Mouse (Mus musculus): ENCODE measurements around the gene Galnt18. TPM values are rescaled to one million over a fixed set of nuclear protein-coding genes. Genes with fewer than 3 reads are reported as not detected.

Gene Galnt18
- polyA plus RNA-seq, 1 experiment from 2014 or later: 13.6 TPM

- Histone ChIP-seq H3K9me3 (ENCODE audit: control insufficient read depth, low read length) (no peaks in the 10 kb centered on the region), H3K27me3 (ENCODE audit: control insufficient read depth, insufficient read depth, low read length) (no peaks in the 10 kb centered on the region), H3K4me3 (ENCODE audit: control insufficient read depth in 1 of 2, insufficient read depth in 1 of 2, low read depth in 1 of 2, low read length in 2 of 2) (no peak overlapping the region), H3K4me2 (ENCODE audit: low read length) (no peak overlapping the region), H3K27ac (replicated peaks in 1 of 2; ENCODE audit: control insufficient read depth in 1 of 2, insufficient read depth in 1 of 2, low read depth in 2 of 2, low read length in 2 of 2) (no peak overlapping the region), H3K4me1 (ENCODE audit: control insufficient read depth in 2 of 2, insufficient read depth in 2 of 2, low read length in 2 of 2) (no peaks in the 10 kb centered on the region), H3K9ac (ENCODE audit: low read length) (no peak overlapping the region), H3K36me3 (ENCODE audit: control insufficient read depth, insufficient read depth, low read length) (no peaks in the 10 kb centered on the region)
- WGBS: 83% methylated on average over 2 of the region's 2 CpGs
- no peak for ATAC-seq (ENCODE audit: insufficient number of reproducible peaks, insufficient read depth, low FRiP score, low read depth)
Observed at GRCm38 (mm10) chr7:111607476-111607875, 172.3 kb downstream of the Galnt18 start.

GRCm38 (mm10) chr7:111606091-111606490, 173.7 kb downstream of the Galnt18 start:
- Histone ChIP-seq H3K4me3 (ENCODE audit: control insufficient read depth in 1 of 2, insufficient read depth in 1 of 2, low read depth in 1 of 2, low read length in 2 of 2) (no peak overlapping the region), H3K4me1 (ENCODE audit: control insufficient read depth in 2 of 2, insufficient read depth in 2 of 2, low read length in 2 of 2) (no peaks in the 10 kb centered on the region), H3K9me3 (ENCODE audit: control insufficient read depth, low read length) (no peaks in the 10 kb centered on the region), H3K27me3 (ENCODE audit: control insufficient read depth, insufficient read depth, low read length) (no peaks in the 10 kb centered on the region), H3K36me3 (ENCODE audit: control insufficient read depth, insufficient read depth, low read length) (no peaks in the 10 kb centered on the region), H3K9ac (ENCODE audit: low read length) (no peak overlapping the region), H3K27ac (replicated peaks in 1 of 2; ENCODE audit: control insufficient read depth in 1 of 2, insufficient read depth in 1 of 2, low read depth in 2 of 2, low read length in 2 of 2) (no peak overlapping the region), H3K4me2 (ENCODE audit: low read length) (no peak overlapping the region)
- no peak for ATAC-seq (ENCODE audit: insufficient number of reproducible peaks, insufficient read depth, low FRiP score, low read depth)
- 87% methylated on average over 3 of the region's 3 CpGs for WGBS

GRCm38 (mm10) chr7:111605663-111606062, 174.1 kb downstream of the Galnt18 start:
- no peaks in the 10 kb centered on the region for H3K27me3 ChIP-seq (ENCODE audit: control insufficient read depth, insufficient read depth, low read length)
- ATAC-seq (ENCODE audit: insufficient number of reproducible peaks, insufficient read depth, low FRiP score, low read depth): no peak
- no peak overlapping the region for H3K27ac ChIP-seq (replicated peaks in 1 of 2; ENCODE audit: control insufficient read depth in 1 of 2, insufficient read depth in 1 of 2, low read depth in 2 of 2, low read length in 2 of 2)
- no peaks in the 10 kb centered on the region for H3K36me3 ChIP-seq (ENCODE audit: control insufficient read depth, insufficient read depth, low read length)
- H3K4me3 ChIP-seq (ENCODE audit: control insufficient read depth in 1 of 2, insufficient read depth in 1 of 2, low read depth in 1 of 2, low read length in 2 of 2): no peak overlapping the region
- H3K4me1 ChIP-seq (ENCODE audit: control insufficient read depth in 2 of 2, insufficient read depth in 2 of 2, low read length in 2 of 2): no peaks in the 10 kb centered on the region
- no peak overlapping the region for H3K9ac ChIP-seq (ENCODE audit: low read length)
- no peak overlapping the region for H3K4me2 ChIP-seq (ENCODE audit: low read length)
- no peaks in the 10 kb centered on the region for H3K9me3 ChIP-seq (ENCODE audit: control insufficient read depth, low read length)

DNA sequence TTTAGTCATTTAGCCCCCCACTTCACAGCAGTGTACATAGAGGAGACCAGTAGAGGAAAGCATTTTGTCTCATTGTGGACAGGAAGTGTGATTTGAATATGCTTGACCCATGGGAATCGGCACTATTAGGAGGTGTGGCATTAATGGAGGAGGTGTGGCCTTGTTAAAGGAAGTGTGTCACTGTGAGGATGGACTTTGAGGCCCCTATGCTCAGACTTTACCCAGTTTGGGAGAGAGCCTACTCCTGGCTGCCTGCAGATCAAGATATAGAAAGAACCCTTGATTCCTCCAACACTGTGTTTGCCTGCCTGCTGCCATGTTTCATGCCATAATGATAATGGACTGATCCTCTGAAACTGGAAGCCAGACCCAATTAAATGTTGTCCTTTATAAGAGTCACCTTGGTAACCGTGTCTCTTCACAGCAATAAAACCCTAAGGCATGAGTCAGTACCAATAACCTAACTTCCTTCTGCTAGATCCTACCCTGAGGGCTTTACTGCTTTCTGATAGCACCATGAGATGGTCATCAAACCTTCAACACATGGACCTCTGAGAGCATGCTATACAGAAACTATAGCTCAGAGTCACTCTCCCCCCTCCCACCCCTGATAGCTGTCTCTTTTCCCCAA, 175.1 kb downstream of the Galnt18 start:
- no peaks in the 10 kb centered on the region for H3K36me3 ChIP-seq (ENCODE audit: control insufficient read depth, insufficient read depth, low read length)
- no peaks in the 10 kb centered on the region for H3K4me1 ChIP-seq (ENCODE audit: control insufficient read depth in 2 of 2, insufficient read depth in 2 of 2, low read length in 2 of 2)
- no peak for ATAC-seq (ENCODE audit: insufficient number of reproducible peaks, insufficient read depth, low FRiP score, low read depth)
- no peak overlapping the region for H3K27ac ChIP-seq (replicated peaks in 1 of 2; ENCODE audit: control insufficient read depth in 1 of 2, insufficient read depth in 1 of 2, low read depth in 2 of 2, low read length in 2 of 2)
- H3K27me3 ChIP-seq (ENCODE audit: control insufficient read depth, insufficient read depth, low read length): no peaks in the 10 kb centered on the region
- H3K4me2 ChIP-seq (ENCODE audit: low read length): no peak overlapping the region
- H3K4me3 ChIP-seq (ENCODE audit: control insufficient read depth in 1 of 2, insufficient read depth in 1 of 2, low read depth in 1 of 2, low read length in 2 of 2): no peak overlapping the region
- H3K9me3 ChIP-seq (ENCODE audit: control insufficient read depth, low read length): no peaks in the 10 kb centered on the region
- WGBS: 77% methylated on average over 2 of the region's 2 CpGs
- no peak overlapping the region for H3K9ac ChIP-seq (ENCODE audit: low read length)

GRCm38 (mm10) chr7:111603186-111603585, 176.6 kb downstream of the Galnt18 start:
- H3K36me3 ChIP-seq (ENCODE audit: control insufficient read depth, insufficient read depth, low read length): no peaks in the 10 kb centered on the region
- H3K4me3 ChIP-seq (ENCODE audit: control insufficient read depth in 1 of 2, insufficient read depth in 1 of 2, low read depth in 1 of 2, low read length in 2 of 2): no peak overlapping the region
- H3K9ac ChIP-seq (ENCODE audit: low read length): no peak overlapping the region
- 65% methylated on average over 4 of the region's 4 CpGs for WGBS
- no peaks in the 10 kb centered on the region for H3K27me3 ChIP-seq (ENCODE audit: control insufficient read depth, insufficient read depth, low read length)
- H3K27ac ChIP-seq (replicated peaks in 1 of 2; ENCODE audit: control insufficient read depth in 1 of 2, insufficient read depth in 1 of 2, low read depth in 2 of 2, low read length in 2 of 2): no peak overlapping the region
- H3K4me1 ChIP-seq (ENCODE audit: control insufficient read depth in 2 of 2, insufficient read depth in 2 of 2, low read length in 2 of 2): no peaks in the 10 kb centered on the region
- no peaks in the 10 kb centered on the region for H3K9me3 ChIP-seq (ENCODE audit: control insufficient read depth, low read length)
- no peak for ATAC-seq (ENCODE audit: insufficient number of reproducible peaks, insufficient read depth, low FRiP score, low read depth)
- no peak overlapping the region for H3K4me2 ChIP-seq (ENCODE audit: low read length)

DNA sequence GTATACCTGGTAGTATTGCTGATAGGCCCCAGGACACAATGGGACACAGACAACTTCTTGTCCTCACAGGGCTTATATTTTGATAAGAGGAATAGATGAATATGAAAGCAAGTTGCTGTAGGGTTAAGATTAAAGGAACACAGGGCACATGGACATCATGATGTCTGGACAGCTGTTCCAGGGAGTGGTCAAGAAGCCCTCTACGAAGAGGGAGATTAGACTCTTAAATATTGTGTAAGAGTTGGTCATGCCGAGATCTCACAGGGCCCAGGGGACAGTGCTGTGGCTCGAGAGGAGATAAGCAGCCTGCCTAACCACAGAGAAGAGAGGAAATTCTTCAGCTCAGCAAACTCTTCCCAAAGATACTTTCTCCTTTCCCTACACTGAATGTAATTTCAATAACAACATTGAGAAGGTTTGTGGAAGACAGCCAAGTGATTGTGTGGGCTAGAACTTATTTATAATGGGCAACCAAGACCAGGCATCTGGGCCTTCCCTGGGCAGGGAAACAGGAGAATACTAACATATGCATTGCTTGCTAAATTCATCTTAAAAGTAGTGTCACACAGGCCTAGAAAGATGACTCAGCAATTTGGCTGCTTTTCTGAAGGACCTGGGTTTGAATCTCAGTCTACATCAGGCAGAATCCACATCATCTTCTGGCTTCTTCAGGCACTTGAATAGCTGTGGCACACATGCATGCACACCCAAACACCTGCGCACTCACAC, 178.3 kb downstream of the Galnt18 start:
- WGBS: 42% methylated on average over 4 of the region's 4 CpGs

GRCm38 (mm10) chr7:111600756-111601155, 179.0 kb downstream of the Galnt18 start:
- H3K9me3 ChIP-seq (ENCODE audit: control insufficient read depth, low read length): no peaks in the 10 kb centered on the region
- H3K9ac ChIP-seq (ENCODE audit: low read length): no peak overlapping the region
- no peak overlapping the region for H3K4me3 ChIP-seq (ENCODE audit: control insufficient read depth in 1 of 2, insufficient read depth in 1 of 2, low read depth in 1 of 2, low read length in 2 of 2)
- ATAC-seq (ENCODE audit: insufficient number of reproducible peaks, insufficient read depth, low FRiP score, low read depth): no peak
- no peak overlapping the region for H3K4me2 ChIP-seq (ENCODE audit: low read length)
- H3K27me3 ChIP-seq (ENCODE audit: control insufficient read depth, insufficient read depth, low read length): no peaks in the 10 kb centered on the region
- H3K36me3 ChIP-seq (ENCODE audit: control insufficient read depth, insufficient read depth, low read length): no peaks in the 10 kb centered on the region
- H3K4me1 ChIP-seq (ENCODE audit: control insufficient read depth in 2 of 2, insufficient read depth in 2 of 2, low read length in 2 of 2): no peaks in the 10 kb centered on the region
- 70% methylated on average over 6 of the region's 6 CpGs for WGBS
- no peak overlapping the region for H3K27ac ChIP-seq (replicated peaks in 1 of 2; ENCODE audit: control insufficient read depth in 1 of 2, insufficient read depth in 1 of 2, low read depth in 2 of 2, low read length in 2 of 2)

More for the DNA sequence above, 178.3 kb downstream of the Galnt18 start:
- H3K9me3 ChIP-seq (ENCODE audit: control insufficient read depth, low read length): no peaks in the 10 kb centered on the region
- no peaks in the 10 kb centered on the region for H3K36me3 ChIP-seq (ENCODE audit: control insufficient read depth, insufficient read depth, low read length)
- no peak overlapping the region for H3K27ac ChIP-seq (replicated peaks in 1 of 2; ENCODE audit: control insufficient read depth in 1 of 2, insufficient read depth in 1 of 2, low read depth in 2 of 2, low read length in 2 of 2)
- no peak overlapping the region for H3K4me2 ChIP-seq (ENCODE audit: low read length)
- H3K9ac ChIP-seq (ENCODE audit: low read length): no peak overlapping the region
- no peak for ATAC-seq (ENCODE audit: insufficient number of reproducible peaks, insufficient read depth, low FRiP score, low read depth)
- no peaks in the 10 kb centered on the region for H3K4me1 ChIP-seq (ENCODE audit: control insufficient read depth in 2 of 2, insufficient read depth in 2 of 2, low read length in 2 of 2)
- no peak overlapping the region for H3K4me3 ChIP-seq (ENCODE audit: control insufficient read depth in 1 of 2, insufficient read depth in 1 of 2, low read depth in 1 of 2, low read length in 2 of 2)
- H3K27me3 ChIP-seq (ENCODE audit: control insufficient read depth, insufficient read depth, low read length): no peaks in the 10 kb centered on the region
